In genomic region chr19:10896849-10897248, GRCm38 (mm10) we compare ENCODE assay signal across 8 mouse cellular contexts. TPM values are rescaled to one million over a fixed set of nuclear protein-coding genes. Genes with fewer than 3 reads are reported as not detected.
DNase-seq lines count a peak whose midpoint lies in the region; ATAC-seq lines count a peak whose summit lies in the region.
"Had no signal": no experiment of that assay in that cellular context is flagged by ENCODE, and none has a peak within 500 bp of the region (broad histone marks: within the 10 kb centered on the region; RNA-seq: fewer than 3 reads in every experiment).

No protein-coding gene starts in this region.

- peak overlapping the region; percentile 46; the same call in 1 of the 2 replicates for H3K4me2 ChIP-seq in neural tube, embryonic 11.5 days (ENCODE audit: low read depth)
- peak overlapping the region; percentile 92 for H3K4me2 ChIP-seq in liver, embryonic 15.5 days

- no peak overlapping the region; the same call in 1 of the 2 replicates for H3K9ac ChIP-seq in neural tube, embryonic 11.5 days (ENCODE audit: low read length)
- peak overlapping the region; percentile 73 for H3K9ac ChIP-seq in liver, embryonic 15.5 days

- intact Hi-C loops in heart, postnatal 10 days (cut with DNase I): no loop called here
- intact Hi-C loops in left cerebral cortex, postnatal 4 days (cut with DNase I): no loop called here

- no peaks in the 10 kb centered on the region for H3K9me3 ChIP-seq in neural tube, embryonic 11.5 days (ENCODE audit: control insufficient read depth, low read length)
- no peaks in the 10 kb centered on the region for H3K9me3 ChIP-seq in liver, embryonic 15.5 days (replicated peaks)

- no peaks in the 10 kb centered on the region for H3K27me3 ChIP-seq in neural tube, embryonic 11.5 days (ENCODE audit: control insufficient read depth, insufficient read depth, low read length)
- H3K27me3 ChIP-seq in liver, embryonic 15.5 days: no peaks in the 10 kb centered on the region

- no peak for ATAC-seq in neural tube, embryonic 11.5 days (ENCODE audit: insufficient read depth, low FRiP score, low TSS enrichment)
- no peak for ATAC-seq in liver, embryonic 15.5 days (ENCODE audit: insufficient read depth)

- 91% methylated on average over 7 of the region's 7 CpGs for WGBS in neural tube, embryonic 11.5 days
- WGBS in liver, embryonic 15.5 days (ENCODE audit: insufficient replicate concordance): 57% methylated on average over 7 of the region's 7 CpGs

- H3K27ac ChIP-seq in neural tube, embryonic 11.5 days (ENCODE audit: low read depth, low read length): no peak overlapping the region
- no peak overlapping the region; the same call in 1 of the 2 replicates for H3K27ac ChIP-seq in liver, embryonic 15.5 days (replicated peaks)

- no peak for DNase-seq in neural tube, embryonic 11.5 days (ENCODE audit: low spot score)
- no peak for DNase-seq in neural tube, embryonic 10.5 days (ENCODE audit: extremely low spot score, low spot score)
- DNase-seq in heart, postnatal 10 days: peak; percentile 28 to 31
- DNase-seq in left cerebral cortex, postnatal 4 days: no peak
- DNase-seq in layer of hippocampus, adult 18-20 months (ENCODE audit: low spot score in 2 of 2): no peak
- no peak for DNase-seq in thymus, postnatal 14 days
- DNase-seq: cerebellum, postnatal 36 days had no signal

- H3K4me3 ChIP-seq in neural tube, embryonic 11.5 days (ENCODE audit: low read depth, low read length): no peak overlapping the region
- peak overlapping the region; percentile 76 for H3K4me3 ChIP-seq in liver, embryonic 15.5 days (replicated peaks)

- peaks cover 6% of the 10 kb centered on the region; the same call in 1 of the 2 replicates for H3K4me1 ChIP-seq in neural tube, embryonic 11.5 days (ENCODE audit: control insufficient read depth, insufficient read depth, low read length)
- H3K4me1 ChIP-seq in liver, embryonic 15.5 days (replicated peaks): peaks cover 30% of the 10 kb centered on the region

- H3K36me3 ChIP-seq in neural tube, embryonic 11.5 days (ENCODE audit: control insufficient read depth, insufficient read depth, low read length): peaks cover 14% of the 10 kb centered on the region
- peaks cover 44% of the 10 kb centered on the region for H3K36me3 ChIP-seq in liver, embryonic 15.5 days (replicated peaks)

RNA-seq across cellular contexts. Expression of gene Prpf19, which starts 1.8 kb away (rescaled TPM):
- 47.3 and 56.8 TPM in 2 replicates for polyA plus RNA-seq in neural tube, embryonic 11.5 days (2014; fragmentation: Nextera tagmentation; extraction: Ambion mirVana)
- total RNA-seq in heart, postnatal 10 days (2021): 100 to 1,000 TPM; 211 to 235 TPM
- polyA plus RNA-seq in liver, embryonic 15.5 days (2015; fragmentation: Nextera tagmentation; extraction: Ambion mirVana): 13.6 and 14.5 TPM in 2 replicates
- 100 to 1,000 TPM; 195 to 222 TPM for total RNA-seq in left cerebral cortex, postnatal 4 days (2021)
- total RNA-seq in layer of hippocampus, adult 18-20 months (2021): 100 to 1,000 TPM; 197 to 217 TPM

RNA-seq across cellular contexts. Expression of gene Tmem109, which starts 15.0 kb away (rescaled TPM):
- 49.4 and 49.5 TPM in 2 replicates for polyA plus RNA-seq in neural tube, embryonic 11.5 days (2014; fragmentation: Nextera tagmentation; extraction: Ambion mirVana)
- total RNA-seq in heart, postnatal 10 days (2021): 100 to 1,000 TPM in 1 of 2 experiments, 10 to 100 TPM in 1; 95.3 to 104 TPM
- 20.0 and 20.6 TPM in 2 replicates for polyA plus RNA-seq in liver, embryonic 15.5 days (2015; fragmentation: Nextera tagmentation; extraction: Ambion mirVana)
- total RNA-seq in left cerebral cortex, postnatal 4 days (2021): 10 to 100 TPM; 36.6 to 39.2 TPM
- total RNA-seq in layer of hippocampus, adult 18-20 months (2021): 10 to 100 TPM; 46.9 to 51.0 TPM

RNA-seq across cellular contexts. Expression of gene Zp1, which starts 23.6 kb away (rescaled TPM):
- polyA plus RNA-seq in neural tube, embryonic 11.5 days (2014; fragmentation: Nextera tagmentation; extraction: Ambion mirVana): not detected in 2 replicates
- not detected for total RNA-seq in heart, postnatal 10 days (2021)
- polyA plus RNA-seq in liver, embryonic 15.5 days (2015; fragmentation: Nextera tagmentation; extraction: Ambion mirVana): not detected in 2 replicates
- under 1 TPM in 1 of 2 experiments, not detected in 1; 0.32 TPM for total RNA-seq in left cerebral cortex, postnatal 4 days (2021)
- not detected for total RNA-seq in layer of hippocampus, adult 18-20 months (2021)

RNA-seq across cellular contexts. Expression of gene Tmem132a, which starts 27.1 kb away (rescaled TPM):
- 82.6 and 85.5 TPM in 2 replicates for polyA plus RNA-seq in neural tube, embryonic 11.5 days (2014; fragmentation: Nextera tagmentation; extraction: Ambion mirVana)
- total RNA-seq in heart, postnatal 10 days (2021): 10 to 100 TPM; 36.7 to 42.0 TPM
- 2.8 and 3.5 TPM in 2 replicates for polyA plus RNA-seq in liver, embryonic 15.5 days (2015; fragmentation: Nextera tagmentation; extraction: Ambion mirVana)
- total RNA-seq in left cerebral cortex, postnatal 4 days (2021): 100 to 1,000 TPM; 214 to 236 TPM
- total RNA-seq in layer of hippocampus, adult 18-20 months (2021): 100 to 1,000 TPM; 148 to 178 TPM

RNA-seq across cellular contexts. Expression of gene Ptgdr2, which starts 40.1 kb away (rescaled TPM):
- not detected in 2 replicates for polyA plus RNA-seq in neural tube, embryonic 11.5 days (2014; fragmentation: Nextera tagmentation; extraction: Ambion mirVana)
- under 1 TPM; 0.15 to 0.22 TPM for total RNA-seq in heart, postnatal 10 days (2021)
- not detected in 2 replicates for polyA plus RNA-seq in liver, embryonic 15.5 days (2015; fragmentation: Nextera tagmentation; extraction: Ambion mirVana)
- total RNA-seq in left cerebral cortex, postnatal 4 days (2021): under 1 TPM; 0.28 to 0.38 TPM
- under 1 TPM; 0.12 to 0.23 TPM for total RNA-seq in layer of hippocampus, adult 18-20 months (2021)

Comparison
In these comparisons a context has a peak if more than half of its experiments do, and no peak if none do; other contexts are left out.
1. DNase-seq: peak in heart, postnatal 10 days (2 of 2); none in neural tube, embryonic 11.5 days (single experiment), neural tube, embryonic 10.5 days (single experiment), left cerebral cortex, postnatal 4 days (single experiment), layer of hippocampus, adult 18-20 months (0 of 2) and thymus, postnatal 14 days (single experiment).